Mouse (Mus musculus) ovary, adult 18-20 months (tissue): ENCODE measurements around the gene G3bp2.

Source experiments
- DNase-seq: peaks from one replicate; pipeline ENCODE4 v3.0.0; 2022; ENCODE audit warnings: low spot score, mixed read lengths

The G3bp2 gene

GRCm38 (mm10) chr5:92011756-92012155 lies 71.8 kb downstream of the G3bp2 start:
- DNase-seq = no peak

GRCm38 (mm10) chr5:92009827-92010226 lies 73.7 kb downstream of the G3bp2 start:
- DNase-seq = no peak

GRCm38 (mm10) chr5:92003011-92003410 lies 80.5 kb downstream of the G3bp2 start:
- no peak for DNase-seq
